Mouse (Mus musculus): ENCODE results near the gene Pafah2.

The Pafah2 gene

GRCm38 (mm10) chr4:134425088-134425487 is 29.0 kb downstream of the Pafah2 start:
- no peak for DNase-seq (ENCODE audit: low read depth)

GRCm38 (mm10) chr4:134430381-134431004 is 34.4 kb downstream of the Pafah2 start:
- DNase-seq (ENCODE audit: low read depth): no peak

- no peak for DNase-seq (ENCODE audit: low read depth)
These were observed 36.7 kb downstream of the Pafah2 start for GRCm38 (mm10) chr4:134432686-134433360.

- DNase-seq (ENCODE audit: low read depth): no peak
These were observed 40.1 kb downstream of the Pafah2 start for GRCm38 (mm10) chr4:134436185-134436584.

DNA sequence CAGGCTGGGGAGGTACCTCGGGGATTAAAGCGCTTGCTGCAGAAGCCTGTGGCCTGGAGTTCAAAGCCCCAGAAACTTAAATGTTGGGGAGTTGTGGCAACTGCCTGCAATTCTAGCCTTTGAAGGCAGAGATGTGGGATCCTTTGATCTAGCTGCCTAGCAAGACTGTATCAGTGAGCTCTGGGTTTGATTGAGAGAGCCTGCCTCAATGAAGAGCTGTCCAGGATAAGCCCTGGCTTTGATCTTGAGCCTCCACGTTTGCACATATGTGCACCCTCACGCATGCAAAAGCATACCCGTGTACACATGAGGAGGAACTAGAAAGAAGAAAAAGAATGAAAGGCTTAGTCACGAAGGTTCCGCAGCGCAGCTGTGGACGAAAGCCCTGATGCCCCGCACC is 40.5 kb downstream of the Pafah2 start:
- DNase-seq (ENCODE audit: low read depth): no peak

DNA sequence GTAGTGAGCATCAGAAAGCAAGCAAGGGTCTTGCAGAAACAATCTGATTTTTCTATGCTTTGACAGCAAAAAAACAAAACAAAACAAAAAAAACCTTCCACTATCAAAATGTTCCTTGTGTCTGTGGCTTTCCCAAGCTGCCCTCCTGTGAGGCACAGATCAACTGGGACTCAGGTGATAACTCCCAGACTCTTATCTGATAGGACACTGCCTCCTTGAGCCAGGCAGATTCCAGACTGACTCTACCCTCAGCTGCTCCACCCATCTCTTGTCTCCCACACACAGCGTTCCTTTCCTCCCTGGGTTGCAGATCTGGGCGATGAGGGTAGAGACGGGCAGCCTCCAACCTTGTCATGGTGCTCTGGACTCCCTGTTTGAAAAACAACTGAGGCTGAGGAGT is 43.0 kb downstream of the Pafah2 start:
- no peak for DNase-seq (ENCODE audit: low read depth)

- DNase-seq (ENCODE audit: low read depth): no peak
These were observed 43.8 kb downstream of the Pafah2 start for GRCm38 (mm10) chr4:134439919-134440318.

GRCm38 (mm10) chr4:134442216-134442615 is 46.1 kb downstream of the Pafah2 start:
- DNase-seq (ENCODE audit: low read depth): no peak

GRCm38 (mm10) chr4:134443589-134443988 is 47.5 kb downstream of the Pafah2 start:
- DNase-seq (ENCODE audit: low read depth): no peak

GRCm38 (mm10) chr4:134444949-134445348 is 48.8 kb downstream of the Pafah2 start:
- DNase-seq (ENCODE audit: low read depth): no peak

DNA sequence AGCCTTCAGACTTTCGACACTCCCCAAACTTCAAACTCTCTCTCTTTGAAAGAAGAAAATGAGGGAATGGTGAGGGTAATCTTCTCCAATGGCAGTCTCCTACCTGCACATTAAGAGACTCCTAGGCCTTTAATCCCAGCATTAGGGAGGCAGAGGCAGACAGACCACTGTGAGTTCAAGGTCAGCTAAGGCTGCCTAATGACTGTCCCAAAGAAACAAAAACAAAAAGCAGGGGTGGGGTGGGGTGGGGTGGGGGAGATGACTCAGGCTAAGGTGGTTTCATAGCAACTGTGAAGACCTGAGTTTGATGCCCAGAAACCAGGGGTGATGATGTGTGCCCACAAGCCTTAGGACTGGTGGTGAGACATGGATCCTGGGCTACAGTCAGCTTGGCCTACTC is 49.4 kb downstream of the Pafah2 start:
- no peak for DNase-seq (ENCODE audit: low read depth)

DNA sequence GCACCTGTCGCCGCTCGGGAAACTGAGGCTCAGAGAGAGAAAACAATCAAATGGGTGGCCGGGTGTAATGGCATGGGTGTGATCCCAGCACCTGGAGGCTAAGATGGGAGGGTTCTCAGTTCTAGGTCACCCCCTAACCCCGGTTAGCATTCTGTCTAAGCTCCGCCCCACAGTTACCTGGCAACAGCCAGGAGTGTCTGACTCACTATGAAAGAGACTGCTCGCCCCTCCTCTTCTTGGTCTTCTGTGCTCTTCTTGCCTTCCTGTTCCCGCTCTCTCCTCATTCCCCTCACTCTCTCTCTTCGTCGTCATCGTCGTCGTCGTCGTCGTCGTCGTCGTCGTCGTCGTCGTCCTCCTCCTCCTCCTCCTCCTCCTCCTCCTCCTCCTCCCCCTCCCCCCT is 51.8 kb downstream of the Pafah2 start:
- DNase-seq (ENCODE audit: low read depth): no peak

DNA sequence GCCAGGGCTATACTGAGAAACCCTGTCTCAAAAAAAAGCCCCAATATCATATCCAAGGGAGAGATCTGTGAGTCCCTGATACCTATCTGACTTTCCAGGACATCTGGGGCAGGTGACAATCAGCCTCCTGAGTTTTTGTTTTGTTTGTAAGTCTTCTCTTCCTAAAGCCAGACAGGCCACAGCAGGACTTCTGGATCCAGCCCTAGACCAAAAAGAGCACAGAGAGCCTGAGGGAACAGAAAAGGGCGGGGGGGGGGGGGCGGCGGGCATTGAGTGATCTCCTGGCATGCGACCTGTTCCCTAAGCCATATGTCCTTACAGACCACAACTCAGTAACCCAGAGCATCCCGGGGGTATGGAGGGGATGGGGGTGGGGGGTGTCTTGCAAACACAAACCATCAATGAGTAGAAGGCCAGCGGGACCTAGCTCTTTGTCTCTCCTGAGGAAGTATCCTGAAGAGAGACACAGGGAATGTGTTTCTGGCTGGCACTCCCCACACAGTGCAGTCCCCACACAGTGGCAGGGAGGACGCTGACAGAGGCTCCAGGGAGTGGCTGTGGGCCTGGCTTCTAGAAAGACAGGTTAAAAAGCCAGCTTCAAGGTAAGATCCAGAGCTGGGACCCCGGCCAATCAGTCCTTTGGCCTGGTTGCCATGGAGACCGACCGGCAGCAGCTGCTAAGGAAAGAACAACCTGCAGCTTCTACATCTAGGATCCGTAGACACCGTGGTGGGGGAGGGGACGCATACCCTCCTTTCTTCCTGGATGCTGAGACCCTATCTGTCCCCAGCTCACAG is 53.7 kb downstream of the Pafah2 start:
- no peak for DNase-seq (ENCODE audit: low read depth)

- DNase-seq (ENCODE audit: low read depth): no peak
These were observed 54.5 kb downstream of the Pafah2 start for GRCm38 (mm10) chr4:134450392-134451195.

DNA sequence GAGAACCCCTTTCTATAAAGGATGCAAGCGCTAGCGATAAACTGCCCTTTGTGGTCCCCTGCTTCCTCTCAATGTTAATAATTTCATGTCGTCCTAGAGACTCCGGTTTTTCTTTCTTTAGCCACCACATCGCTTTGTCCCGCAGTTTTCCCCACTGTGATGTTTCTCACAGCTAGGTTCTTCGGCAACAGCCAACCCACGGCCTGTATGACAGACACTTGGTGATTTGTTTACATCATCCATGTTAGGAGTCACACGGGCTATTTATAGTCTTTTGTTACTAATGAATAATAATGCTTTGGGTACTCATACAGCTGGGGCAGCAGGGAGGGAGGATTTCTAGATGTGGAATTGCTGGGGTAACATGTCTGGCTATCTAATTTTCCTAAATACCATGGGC is 55.4 kb downstream of the Pafah2 start:
- DNase-seq (ENCODE audit: low read depth): no peak

DNA sequence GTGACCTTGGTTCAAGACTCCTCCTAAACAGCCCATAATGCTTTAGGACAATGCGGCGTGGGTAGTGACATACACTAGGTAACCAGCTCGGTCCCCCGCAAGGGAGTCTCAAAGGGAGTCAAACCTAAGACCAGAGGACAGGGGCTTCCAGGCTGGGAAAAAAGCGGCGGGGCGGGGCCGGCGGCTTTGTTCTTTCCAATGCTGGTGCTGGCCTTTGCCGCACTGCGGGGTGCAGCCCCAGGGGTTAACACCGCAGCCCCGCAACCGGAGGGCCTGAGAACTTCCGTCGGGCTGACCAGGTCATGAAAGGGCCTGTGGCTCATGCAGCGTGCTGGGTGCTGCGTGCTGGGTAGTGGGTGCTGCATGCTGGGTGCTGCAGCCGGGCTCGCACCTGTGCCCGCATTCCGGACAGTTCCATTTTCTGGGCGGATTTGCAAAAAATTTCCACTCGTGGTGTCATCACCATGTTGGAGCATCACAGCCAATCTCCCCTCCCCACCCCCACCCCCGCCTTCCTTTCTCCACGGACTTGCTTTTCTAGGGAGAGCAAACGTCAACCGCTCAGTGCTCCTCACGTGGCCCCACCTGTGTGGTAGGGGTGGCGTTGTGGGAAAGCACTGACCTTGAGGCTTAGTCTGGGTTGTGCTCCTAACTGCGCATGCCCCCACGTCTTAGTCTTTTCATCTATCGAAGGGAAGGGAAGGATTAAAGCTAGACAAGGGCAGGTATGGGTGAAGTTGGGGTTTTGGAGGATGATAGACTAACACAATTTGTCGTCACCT is 57.7 kb downstream of the Pafah2 start:
- no peak for DNase-seq (ENCODE audit: low read depth)

DNA sequence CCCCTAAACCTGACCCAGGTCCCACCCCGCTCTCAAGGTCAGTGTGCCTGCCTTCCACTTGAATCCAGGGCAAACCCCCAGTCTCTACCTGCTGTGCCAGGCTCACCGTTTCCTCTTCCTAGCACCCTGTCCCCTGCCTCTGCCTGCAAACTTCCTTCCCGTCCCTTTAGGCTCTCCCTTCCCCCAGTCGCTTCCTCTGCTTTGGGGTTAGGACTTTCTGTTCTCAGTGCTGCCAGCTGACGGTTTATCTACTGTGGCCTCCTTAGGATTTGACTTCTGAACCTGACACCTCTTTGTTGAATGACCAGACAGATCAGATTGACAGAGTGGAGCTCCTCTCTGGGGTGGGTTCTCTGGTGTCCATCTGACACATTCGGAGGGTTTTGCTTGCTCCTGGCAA is 59.2 kb downstream of the Pafah2 start:
- DNase-seq (ENCODE audit: low read depth): no peak

DNA sequence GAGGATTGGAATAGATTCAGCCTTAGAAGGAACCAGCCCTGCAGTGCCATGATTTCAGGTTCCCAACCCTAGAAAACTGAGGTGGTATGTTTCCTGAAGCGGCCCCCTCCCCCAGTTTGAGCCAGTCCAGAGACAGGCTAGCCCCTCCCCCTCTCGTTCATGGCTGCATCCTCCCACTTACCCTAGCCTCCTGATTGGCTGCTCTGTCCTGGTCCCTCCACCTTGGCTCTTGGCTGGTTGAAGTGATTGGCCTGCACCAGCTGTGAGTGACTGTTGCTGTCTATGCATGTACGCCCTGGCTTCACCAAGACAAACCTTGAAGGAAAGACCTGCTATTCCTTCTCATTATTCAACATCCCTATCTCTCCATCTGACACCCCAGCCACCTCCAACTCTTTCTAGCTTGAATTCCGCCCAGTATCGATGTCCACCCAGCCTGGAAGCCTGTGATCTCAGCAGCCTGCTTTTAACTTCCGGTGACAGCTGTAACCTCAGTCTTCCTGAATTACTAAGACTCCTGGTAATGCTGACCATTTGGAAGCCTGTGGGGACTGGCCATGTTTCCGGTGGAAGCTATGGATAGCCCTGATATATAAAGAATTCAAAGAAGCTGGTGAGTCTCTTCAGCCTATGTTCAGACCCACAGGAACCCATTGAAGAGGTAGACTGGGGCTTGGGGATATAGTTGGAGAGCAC is 61.2 kb downstream of the Pafah2 start:
- DNase-seq (ENCODE audit: low read depth): no peak

DNA sequence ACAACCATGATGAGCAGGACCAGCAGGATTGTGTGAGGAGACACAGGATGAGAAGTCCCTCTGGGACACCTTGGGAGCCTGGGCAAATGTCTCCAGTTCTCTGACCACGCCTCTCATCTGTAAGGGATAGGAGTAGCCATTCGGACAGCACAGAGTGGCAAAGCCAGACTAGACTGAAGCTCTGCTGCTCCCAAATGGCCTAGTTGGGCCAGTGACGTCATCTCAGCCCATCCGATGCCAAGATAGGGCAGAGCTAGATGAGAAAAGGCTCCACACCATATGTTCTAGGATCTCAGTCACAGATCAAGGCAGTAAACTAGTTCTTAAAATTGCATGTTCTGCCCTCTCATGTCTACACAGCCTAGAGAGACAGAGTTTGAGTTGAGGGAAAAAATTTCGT is 62.7 kb downstream of the Pafah2 start:
- DNase-seq (ENCODE audit: low read depth): no peak

- DNase-seq (ENCODE audit: low read depth): no peak
These were observed 64.2 kb downstream of the Pafah2 start for GRCm38 (mm10) chr4:134460277-134460676.

- DNase-seq (ENCODE audit: low read depth): no peak
These were observed 65.1 kb downstream of the Pafah2 start for GRCm38 (mm10) chr4:134461252-134461651.

Data from c-Kit-positive CD71-negative TER-119-negative erythroid progenitor cells, embryonic 14.5 days (primary cell).